Mouse (Mus musculus) lung, adult 2 months (tissue): ENCODE results near the gene Zbtb34. TPM values are rescaled to one million over a fixed set of nuclear protein-coding genes. Genes with fewer than 3 reads are reported as not detected.

Experiments
- DNase-seq: peaks from one replicate; pipeline ENCODE4 v3.0.0; 2022
- H3K4me1 ChIP-seq: fragments of 200-500 bp; 2 replicates; pipeline ENCODE4 v1.6.1; 2011; ENCODE audit warnings: low read length; ENCODE audit not compliant: control insufficient read depth, insufficient read depth
- H3K4me3 ChIP-seq: fragments of 200-500 bp; replicated peaks from 2 replicates; pipeline ENCODE3; 2011; ENCODE audit warnings: low read depth, mild to moderate bottlenecking, control low read depth, low read length; ENCODE audit errors: extremely low read depth
- CTCF ChIP-seq: fragments of 200-500 bp; IDR thresholded peaks from 2 replicates; pipeline ENCODE4 v1.5.1; 2011; ENCODE audit warnings: mild to moderate bottlenecking, low read length, control low read depth; ENCODE audit not compliant: insufficient read depth
- POLR2A ChIP-seq: fragments of 200-500 bp; IDR thresholded peaks from 2 replicates; pipeline ENCODE4 v1.6.1; 2011; ENCODE audit warnings: low read depth, mild to moderate bottlenecking, control low read depth, low read length, borderline replicate concordance; ENCODE audit errors: extremely low read depth
- WGBS: fragments of 180-500 bp; shearing (Covaris S2); methylation state at CpG from one replicate; pipeline ENCODE4 v1.1.7; 2018; 5-methylcytosine and 5-hydroxymethylcytosine counted together
- polyA plus RNA-seq: library from polyadenylated mRNA; depleted of rRNA; stranded (reverse); fragments of >200 nt; gene quantifications from 2 replicates; pipeline ENCODE4 v1.2.3, GENCODE M21; 2012; rRNA removed

The Zbtb34 gene
- polyA plus RNA-seq, result 13.4 and 16.4 TPM in 2 replicates

GRCm38 (mm10) chr2:33430771-33431699 is at the start of gene Zbtb34:
Zbtb34 (minus strand) TSS chr2:33431324.
- Histone ChIP-seq H3K4me1 (peaks cover 23% of the 10 kb centered on the region), H3K4me3 (peak within 1 kb of the TSS; percentile 100)
- WGBS, result 1% methylated on average over 91 of the region's 102 CpGs
- peak; percentile 78 for DNase-seq
- TF ChIP-seq CTCF (peak; percentile 65), POLR2A (peak; percentile 76)

GRCm38 (mm10) chr2:33477961-33478755 is 47.0 kb upstream of the Zbtb34 start:
- no peaks in the 10 kb centered on the region for H3K4me1 ChIP-seq
- no peak overlapping the region for H3K4me3 ChIP-seq
- 78% methylated on average over 10 of the region's 10 CpGs for WGBS
- no peak for DNase-seq
- TF ChIP-seq POLR2A, result no peak

- no peak overlapping the region for H3K4me3 ChIP-seq
- H3K4me1 ChIP-seq, result no peaks in the 10 kb centered on the region
- TF ChIP-seq CTCF, result no peak
- no peak for TF ChIP-seq POLR2A
- no peak for DNase-seq
Observed at GRCm38 (mm10) chr2:33475961-33476360, 44.8 kb upstream of the Zbtb34 start.

- peak; percentile 91 for TF ChIP-seq POLR2A
- TF ChIP-seq CTCF, result no peak
- H3K4me3 ChIP-seq, result peak within 1 kb of the TSS; percentile 62
- peak; percentile 94 for DNase-seq
- peaks cover 12% of the 10 kb centered on the region for H3K4me1 ChIP-seq
- 5% methylated on average over 36 of the region's 36 CpGs for whole genome bisulfite sequencing
Observed at GRCm38 (mm10) chr2:33468466-33469097, 37.5 kb upstream of the Zbtb34 start, which contains the start of gene Zbtb43. Zbtb43 (minus strand) TSS chr2:33468559.

- peaks cover 12% of the 10 kb centered on the region for H3K4me1 ChIP-seq
- DNase-seq, result peak; percentile 31
- peak overlapping the region; percentile 62 for H3K4me3 ChIP-seq
- WGBS, result 3% methylated on average over 57 of the region's 57 CpGs
- TF ChIP-seq CTCF (no peak), POLR2A (no peak)
Observed at GRCm38 (mm10) chr2:33467546-33468465, 36.7 kb upstream of the Zbtb34 start.

- H3K4me3 ChIP-seq, result no peak overlapping the region
- peaks cover 12% of the 10 kb centered on the region for H3K4me1 ChIP-seq
- no peak for TF ChIP-seq CTCF
- no peak for TF ChIP-seq POLR2A
- 25% methylated on average over 4 of the region's 4 CpGs for WGBS
- no peak for DNase-seq
Observed at GRCm38 (mm10) chr2:33465966-33466365, 34.8 kb upstream of the Zbtb34 start.

- WGBS, result 76% methylated on average over 5 of the region's 5 CpGs
- TF ChIP-seq POLR2A, result no peak
- no peak for TF ChIP-seq CTCF
- no peak for DNase-seq
- H3K4me1 ChIP-seq, result peaks cover 12% of the 10 kb centered on the region
- no peak overlapping the region for H3K4me3 ChIP-seq
Observed at GRCm38 (mm10) chr2:33465215-33465614, 34.1 kb upstream of the Zbtb34 start.

GRCm38 (mm10) chr2:33462066-33462465 is 30.9 kb upstream of the Zbtb34 start:
- no peak for DNase-seq
- 84% methylated on average over 7 of the region's 7 CpGs for WGBS
- TF ChIP-seq POLR2A (no peak), CTCF (no peak)
- no peak overlapping the region for H3K4me3 ChIP-seq
- peaks cover 8% of the 10 kb centered on the region for H3K4me1 ChIP-seq
